Mouse (Mus musculus) kidney, postnatal 0 days (tissue): ENCODE data around the gene Gm28036. TPM values are rescaled to one million over a fixed set of nuclear protein-coding genes. Genes with fewer than 3 reads are reported as not detected.
A peak's percentile ranks its signal among the peaks of the same experiment; 100 is the strongest.

Experiments used
- ATAC-seq: fragments of 200-750 bp; cut with Nextera tagmentation; replicated peaks from 2 replicates; pipeline ENCODE4 v1.8.0; 2017; ENCODE audit warnings: low read depth, moderate number of reproducible peaks, moderate TSS enrichment, moderate library complexity; ENCODE audit not compliant: low FRiP score
- DNase-seq: peaks from one replicate; pipeline ENCODE4 v3.0.0-alpha.2; 2016; ENCODE audit warnings: low spot score
- H3K27ac ChIP-seq: fragments of 300-500 bp; sonication (generic); 2 replicates; pipeline ENCODE4 v1.5.1; 2014; ENCODE audit warnings: mild to moderate bottlenecking
- H3K27me3 ChIP-seq: fragments of 300-500 bp; sonication (generic); 2 replicates; pipeline ENCODE4 v1.6.1; 2014; ENCODE audit warnings: low read length, mixed read lengths; ENCODE audit not compliant: insufficient read depth
- H3K36me3 ChIP-seq: fragments of 300-500 bp; sonication (generic); 2 replicates; pipeline ENCODE4 v1.6.1; 2014; ENCODE audit warnings: low read length, mixed read lengths; ENCODE audit not compliant: insufficient read depth
- H3K4me1 ChIP-seq: fragments of 300-500 bp; sonication (generic); replicated peaks from 2 replicates; pipeline ENCODE4 v1.6.1; 2014; ENCODE audit warnings: antibody characterized with exemption, low read length, mixed read lengths; ENCODE audit not compliant: insufficient read depth
- H3K4me2 ChIP-seq: fragments of 300-500 bp; sonication (generic); 2 replicates; pipeline ENCODE4 v1.6.1; 2014; ENCODE audit warnings: mild to moderate bottlenecking, low read length, moderate library complexity, mixed read lengths
- H3K4me3 ChIP-seq: fragments of 300-500 bp; sonication (generic); replicated peaks from 2 replicates; pipeline ENCODE4 v1.5.1; 2014; ENCODE audit warnings: low read depth, low read length
- H3K9ac ChIP-seq: fragments of 300-500 bp; sonication (generic); 2 replicates; pipeline ENCODE4 v1.6.1; 2014; ENCODE audit warnings: low read depth, low read length
- H3K9me3 ChIP-seq: fragments of 300-500 bp; sonication (generic); replicated peaks from 2 replicates; pipeline ENCODE4 v1.6.1; 2016; ENCODE audit warnings: low read length, inconsistent platforms, mixed read lengths
- CTCF ChIP-seq: IDR thresholded peaks from 2 replicates; pipeline ENCODE4 v1.5.1; 2016; ENCODE audit warnings: antibody characterized with exemption, low read depth, mild to moderate bottlenecking, moderate library complexity
- WGBS: fragments of 180-500 bp; shearing (Covaris S2); extraction: QIAGEN DNeasy Blood & Tissue Kit; methylation state at CpG from one replicate; pipeline ENCODE4 v1.1.7; 2014; 5-methylcytosine and 5-hydroxymethylcytosine counted together
- polyA plus RNA-seq: library from polyadenylated mRNA; unstranded; fragments of >200 nt; fragmentation: Nextera tagmentation; extraction: Ambion mirVana; gene quantifications from 2 replicates; pipeline ENCODE4 v1.2.1, GENCODE M21; 2015

The Gm28036 gene
- polyA plus RNA-seq, 1 experiment from 2014 or later = 8.0 TPM

- peak overlapping the region; percentile 86; the same call in 1 of the 2 replicates for H3K4me2 ChIP-seq
- ATAC-seq (no peak), DNase-seq (no peak)
- no peak overlapping the region for H3K4me3 ChIP-seq
- no peaks in the 10 kb centered on the region for H3K27me3 ChIP-seq
- H3K9me3 ChIP-seq = no peaks in the 10 kb centered on the region
- TF ChIP-seq CTCF = no peak
- peaks cover 26% of the 10 kb centered on the region for H3K36me3 ChIP-seq
- H3K27ac ChIP-seq = no peak overlapping the region
- peaks cover 3% of the 10 kb centered on the region; the same call in 1 of the 2 replicates for H3K4me1 ChIP-seq
- WGBS = 60% methylated on average over 11 of the region's 11 CpGs
- H3K9ac ChIP-seq = no peak overlapping the region
Observed at GRCm38 (mm10) chr2:156145486-156146130, 18.7 kb upstream of the Gm28036 start.

GRCm38 (mm10) chr2:156143953-156144724 is 17.2 kb upstream of the Gm28036 start, which contains the start of the genes Romo1 and Nfs1:
Gene Romo1 (plus strand): TSS chr2:156144039.
Gene Nfs1 (minus strand): TSS chr2:156144186.
- WGBS = under 1% methylated on average over 70 of the region's 70 CpGs
- ATAC-seq = peak; percentile 95

GRCm38 (mm10) chr2:156143367-156143766 is 16.5 kb upstream of the Gm28036 start:
- Histone ChIP-seq H3K9me3 (no peaks in the 10 kb centered on the region), H3K9ac (peak overlapping the region; percentile 84), H3K4me1 (peaks cover 3% of the 10 kb centered on the region; the same call in 1 of the 2 replicates), H3K4me2 (peak overlapping the region; percentile 86), H3K4me3 (peak overlapping the region; percentile 72), H3K27ac (peak overlapping the region; percentile 96), H3K27me3 (no peaks in the 10 kb centered on the region), H3K36me3 (peaks cover 13% of the 10 kb centered on the region)
- WGBS = under 1% methylated on average over 16 of the region's 16 CpGs
- DNase-seq (no peak), ATAC-seq (no peak)
- no peak for TF ChIP-seq CTCF

More at GRCm38 (mm10) chr2:156143953-156144724, 17.2 kb upstream of the Gm28036 start, which contains the start of the genes Romo1 and Nfs1:
- Histone ChIP-seq H3K27me3 (no peaks in the 10 kb centered on the region), H3K36me3 (peaks cover 20% of the 10 kb centered on the region), H3K4me2 (peak within 1 kb of the TSS; percentile 86), H3K9me3 (no peaks in the 10 kb centered on the region), H3K9ac (peak within 1 kb of the TSS; percentile 84), H3K4me1 (peaks cover 3% of the 10 kb centered on the region; the same call in 1 of the 2 replicates), H3K4me3 (peak within 1 kb of the TSS; percentile 72), H3K27ac (peak within 1 kb of the TSS; percentile 96)
- TF ChIP-seq CTCF = peak; percentile 66
- peak; percentile 97 for DNase-seq

GRCm38 (mm10) chr2:156142820-156143219 is 15.9 kb upstream of the Gm28036 start:
- no peaks in the 10 kb centered on the region for H3K27me3 ChIP-seq
- 78% methylated on average over 2 of the region's 2 CpGs for WGBS
- no peak overlapping the region; the same call in 1 of the 2 replicates for H3K27ac ChIP-seq
- H3K9ac ChIP-seq = peak overlapping the region; percentile 84; the same call in 1 of the 2 replicates
- peaks cover 3% of the 10 kb centered on the region; the same call in 1 of the 2 replicates for H3K4me1 ChIP-seq
- peaks cover 9% of the 10 kb centered on the region for H3K36me3 ChIP-seq
- ATAC-seq (no peak), DNase-seq (no peak)
- peak overlapping the region; percentile 72; the same call in 1 of the 2 replicates for H3K4me3 ChIP-seq
- no peaks in the 10 kb centered on the region for H3K9me3 ChIP-seq
- peak; percentile 28 for TF ChIP-seq CTCF
- peak overlapping the region; percentile 86 for H3K4me2 ChIP-seq

- no peak overlapping the region for H3K9ac ChIP-seq
- H3K36me3 ChIP-seq = peaks cover 8% of the 10 kb centered on the region; the same call in 1 of the 2 replicates
- DNase-seq (no peak), ATAC-seq (no peak)
- H3K4me1 ChIP-seq = no peaks in the 10 kb centered on the region
- peak; percentile 42; the same call in 1 of the 2 replicates for TF ChIP-seq CTCF
- H3K4me3 ChIP-seq = no peak overlapping the region
- no peak overlapping the region for H3K27ac ChIP-seq
- 86% methylated on average over 6 of the region's 6 CpGs for WGBS
- H3K9me3 ChIP-seq = no peaks in the 10 kb centered on the region
- no peaks in the 10 kb centered on the region for H3K27me3 ChIP-seq
- H3K4me2 ChIP-seq = no peak overlapping the region
Observed at GRCm38 (mm10) chr2:156135695-156136094, 8.8 kb upstream of the Gm28036 start.

GRCm38 (mm10) chr2:156134161-156134560 is 7.3 kb upstream of the Gm28036 start:
- 83% methylated on average over 5 of the region's 5 CpGs for WGBS
- no peak for ATAC-seq

More at GRCm38 (mm10) chr2:156134161-156134560, 7.3 kb upstream of the Gm28036 start:
- Histone ChIP-seq H3K27me3 (no peaks in the 10 kb centered on the region), H3K9ac (no peak overlapping the region), H3K9me3 (no peaks in the 10 kb centered on the region), H3K4me1 (no peaks in the 10 kb centered on the region), H3K4me3 (no peak overlapping the region), H3K36me3 (0 out of 2 replicates have a peak, but pooled peaks cover 4% of the 10 kb centered on the region), H3K4me2 (no peak overlapping the region), H3K27ac (no peak overlapping the region)
- DNase-seq = no peak
- no peak for TF ChIP-seq CTCF
